Mouse (Mus musculus): ENCODE results near the gene Gm21970.

- TF ChIP-seq GATA1 (IDR thresholded peaks at IDR 0.05; ENCODE audit: borderline replicate concordance, low read length) = no peak
- no peak for TF ChIP-seq FLI1 (IDR thresholded peaks at IDR 0.05; ENCODE audit: low read length)
These were observed 34.3 kb downstream of the Gm21970 start for GRCm38 (mm10) chr16:91425816-91426215.

Data from megakaryocyte, embryonic 14.5 days (primary cell).